Mouse (Mus musculus) myocyte (in vitro differentiated cells): ENCODE data around the gene Pde4d. TPM values are rescaled to one million over a fixed set of nuclear protein-coding genes. Genes with fewer than 3 reads are reported as not detected.

Source experiments
- H3K27me3 ChIP-seq: one replicate; pipeline ENCODE4 v1.6.1; 2011; ENCODE audit not compliant: control insufficient read depth, insufficient read depth, insufficient read length
- H3K36me3 ChIP-seq: one replicate; pipeline ENCODE4 v1.6.1; 2011; ENCODE audit not compliant: control insufficient read depth, insufficient read depth
- H3K4me2 ChIP-seq: one replicate; pipeline ENCODE4 v1.6.1; 2011; ENCODE audit warnings: low read depth, control low read depth
- H3K4me3 ChIP-seq: one replicate; pipeline ENCODE4 v1.5.1; 2011; ENCODE audit warnings: mild to moderate bottlenecking, control low read depth, moderate library complexity
- H3K79me2 ChIP-seq: one replicate; pipeline ENCODE4 v1.6.1; 2011; ENCODE audit not compliant: control insufficient read depth, insufficient read depth
- H3ac ChIP-seq: one replicate; pipeline ENCODE4 v1.6.1; 2011; ENCODE audit not compliant: control insufficient read depth, insufficient read length
- CEBPB ChIP-seq: IDR thresholded peaks from 2 replicates; pipeline ENCODE4 v1.6.1; 2011; ENCODE audit warnings: mild to moderate bottlenecking, moderate library complexity; ENCODE audit not compliant: poor library complexity, insufficient read depth, severe bottlenecking
- E2F4 ChIP-seq: IDR thresholded peaks from one replicate; pipeline ENCODE4 v1.6.1; 2011; ENCODE audit warnings: mild to moderate bottlenecking, control low read depth, moderate library complexity; ENCODE audit not compliant: insufficient read depth
- MAX ChIP-seq: IDR thresholded peaks from one replicate; pipeline ENCODE4 v1.6.1; 2011; ENCODE audit warnings: low read depth, mild to moderate bottlenecking, control low read depth
- MYOD1 ChIP-seq, 3 experiments: IDR thresholded peaks; one replicate each; pipeline ENCODE4 v1.6.1; 2011; ENCODE audit warnings: control low read depth in 2 of 3, low read depth in 2 of 3, mild to moderate bottlenecking in 2 of 3, moderate library complexity in 1 of 3; ENCODE audit not compliant: insufficient read length in 2 of 3, control insufficient read depth in 1 of 3
- MYOG ChIP-seq, 3 experiments: IDR thresholded peaks; one replicate each; pipeline ENCODE4 v1.6.1; 2011; ENCODE audit warnings: control low read depth in 2 of 3, low read depth in 2 of 3, mild to moderate bottlenecking in 2 of 3; ENCODE audit not compliant: insufficient read length in 2 of 3, control insufficient read depth in 1 of 3, insufficient read depth in 1 of 3
- POLR2A ChIP-seq: IDR thresholded peaks from one replicate; pipeline ENCODE4 v1.6.1; 2011; ENCODE audit warnings: low read depth, mild to moderate bottlenecking, control low read depth, moderate library complexity; ENCODE audit not compliant: insufficient read length
- POLR2AphosphoS2 ChIP-seq: IDR thresholded peaks from one replicate; pipeline ENCODE4 v1.6.1; 2011; ENCODE audit warnings: low read depth, control low read depth; ENCODE audit not compliant: insufficient read length
- REST ChIP-seq: IDR thresholded peaks from one replicate; pipeline ENCODE4 v1.6.1; 2011; ENCODE audit warnings: mild to moderate bottlenecking, control low read depth, moderate library complexity; ENCODE audit not compliant: insufficient read depth, insufficient read length
- SRF ChIP-seq: IDR thresholded peaks from one replicate; pipeline ENCODE4 v1.6.1; 2011; ENCODE audit warnings: low read depth; ENCODE audit not compliant: control insufficient read depth, insufficient read length
- TCF12 ChIP-seq: IDR thresholded peaks from one replicate; pipeline ENCODE4 v1.6.1; 2011; ENCODE audit warnings: mild to moderate bottlenecking, control low read depth; ENCODE audit not compliant: poor library complexity, insufficient read depth, severe bottlenecking
- TCF3 ChIP-seq: IDR thresholded peaks from one replicate; pipeline ENCODE4 v1.6.1; 2011; ENCODE audit warnings: low read depth, control low read depth; ENCODE audit not compliant: insufficient read length
- USF1 ChIP-seq: IDR thresholded peaks from one replicate; pipeline ENCODE4 v1.6.1; 2011; ENCODE audit warnings: low read depth, mild to moderate bottlenecking, control low read depth, moderate library complexity
- polyA plus RNA-seq: library from polyadenylated mRNA; unstranded; fragments of >200 nt; fragmentation: generic; extraction: Trizol; gene quantifications from one replicate; pipeline ENCODE4 v1.2.1, GENCODE M21; 2012; ENCODE audit warnings: missing spikeins

Gene Pde4d
- polyA plus RNA-seq, 1 experiment = 8.2 TPM

DNA sequence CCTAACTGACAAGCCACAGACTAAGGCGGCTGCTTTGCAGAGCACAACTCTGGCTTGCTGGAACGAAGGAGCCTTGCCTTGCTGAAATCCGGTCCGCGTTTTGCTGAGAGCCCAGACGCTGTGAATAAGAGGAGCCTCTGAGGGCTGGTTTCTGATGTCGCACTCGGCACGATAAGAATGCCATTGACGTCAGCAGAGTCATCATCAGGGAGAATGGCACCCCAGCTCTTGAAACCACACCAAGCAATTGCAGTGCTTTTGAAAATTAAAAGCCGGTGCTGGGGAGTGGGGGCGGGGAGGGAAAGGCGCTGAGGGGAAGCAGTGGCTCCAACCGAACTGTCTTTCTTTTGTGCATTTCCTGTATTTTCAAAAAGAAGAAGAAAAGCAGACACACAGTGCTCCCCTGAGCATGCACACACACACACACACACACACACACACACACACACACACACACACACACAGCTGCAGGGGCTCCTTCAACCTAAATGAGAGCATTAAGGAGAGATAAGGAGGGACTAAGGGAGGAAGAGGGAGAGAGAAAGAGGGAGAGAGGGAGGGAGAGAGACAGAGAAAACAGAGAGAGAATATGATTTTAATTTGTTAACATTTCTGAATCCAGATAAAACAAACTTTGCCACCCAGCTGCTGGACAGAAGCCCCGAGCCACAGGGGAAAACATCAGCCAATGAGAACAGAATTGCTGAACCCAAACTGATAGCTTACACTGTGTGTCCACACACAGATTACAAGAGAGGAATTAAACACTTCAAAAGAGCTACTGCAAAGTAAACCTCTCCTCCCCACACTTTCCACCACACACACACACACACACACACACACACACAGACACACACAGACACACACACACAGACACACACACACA, 1372.9 kb downstream of the Pde4d start:
- no peak for TF ChIP-seq SRF
- no peak for TF ChIP-seq MYOG (IDR thresholded peaks at IDR 0.05; ENCODE audit: control insufficient read depth in 1 of 3, insufficient read depth in 1 of 3, insufficient read length in 2 of 3, low read depth in 2 of 3)
- no peak for TF ChIP-seq MAX
- TF ChIP-seq CEBPB = no peak; the same call in 1 of the 2 replicates
- no peak for TF ChIP-seq TCF3
- TF ChIP-seq POLR2A = peak; percentile 28
- peak in 1 of 3 experiments; percentile 18 for TF ChIP-seq MYOD1 (IDR thresholded peaks at IDR 0.05; ENCODE audit: control insufficient read depth in 1 of 3, insufficient read length in 2 of 3, low read depth in 2 of 3)
- TF ChIP-seq POLR2AphosphoS2 = no peak
- no peaks in the 10 kb centered on the region for H3K27me3 ChIP-seq
- H3K4me3 ChIP-seq = peak overlapping the region; percentile 3
- no peaks in the 10 kb centered on the region for H3K36me3 ChIP-seq
- peaks cover 11% of the 10 kb centered on the region for H3K79me2 ChIP-seq
- H3K4me2 ChIP-seq = peak overlapping the region; percentile 68
- H3ac ChIP-seq = no peak overlapping the region

DNA sequence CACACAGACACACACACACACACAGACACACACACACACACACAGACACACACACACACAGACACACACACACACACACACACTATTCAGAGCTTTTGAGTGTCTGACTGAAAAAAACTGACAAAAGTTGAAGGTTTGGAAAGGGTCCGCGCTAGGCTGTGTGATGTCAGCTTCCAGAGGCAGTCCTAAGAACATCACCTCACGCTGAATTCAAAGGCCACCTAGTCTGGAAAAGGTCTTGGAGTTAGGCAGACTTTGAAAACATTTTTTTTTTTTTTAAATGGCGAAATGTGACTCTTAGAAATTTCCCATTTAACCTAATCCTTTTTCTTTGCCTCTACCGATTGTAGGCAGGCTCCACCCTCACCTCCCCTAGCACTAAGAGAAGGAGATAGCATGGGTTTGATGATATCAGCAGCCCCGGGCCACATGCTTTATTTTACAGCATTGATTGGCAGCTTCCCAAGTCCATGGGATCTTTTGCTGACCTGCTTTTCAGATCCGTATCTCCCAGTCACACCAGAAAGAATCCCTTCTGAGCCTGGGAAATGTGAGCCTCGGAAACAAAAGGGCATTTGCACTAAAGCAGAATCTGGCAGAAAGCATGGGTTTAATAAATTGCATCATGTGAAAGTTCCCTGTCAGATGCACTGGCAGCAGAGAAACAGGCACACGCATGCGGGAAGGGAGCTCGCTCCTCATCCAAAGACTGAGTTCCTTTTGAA, 1373.7 kb downstream of the Pde4d start:
- no peak overlapping the region for H3ac ChIP-seq
- peaks cover 11% of the 10 kb centered on the region for H3K79me2 ChIP-seq
- TF ChIP-seq E2F4 = no peak
- peak; percentile 55 for TF ChIP-seq POLR2A
- peak; percentile 71; the same call in 1 of the 2 replicates for TF ChIP-seq CEBPB
- no peaks in the 10 kb centered on the region for H3K27me3 ChIP-seq
- H3K4me2 ChIP-seq = peak overlapping the region; percentile 68
- no peaks in the 10 kb centered on the region for H3K36me3 ChIP-seq
- peak overlapping the region; percentile 3 for H3K4me3 ChIP-seq

DNA sequence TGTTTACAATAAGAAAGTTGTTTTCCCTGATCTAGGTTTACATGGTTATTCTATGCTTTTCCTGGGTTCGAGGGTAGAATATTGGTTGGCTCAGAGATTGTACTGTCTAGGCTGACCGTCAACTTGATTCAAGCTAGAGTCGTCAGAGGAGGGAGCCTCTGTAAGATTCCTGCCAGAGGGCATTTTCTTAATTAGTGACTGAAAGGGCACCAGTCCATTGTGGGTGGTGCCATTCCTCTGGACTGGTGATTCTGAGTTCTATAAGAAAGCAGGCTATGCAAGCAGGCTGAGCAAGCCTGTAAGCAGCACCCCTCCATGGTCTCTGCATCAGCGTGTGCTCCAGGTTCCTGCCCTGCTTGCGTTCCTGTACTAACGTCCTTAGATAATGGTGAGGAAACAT, 1376.1 kb downstream of the Pde4d start:
- Histone ChIP-seq H3K4me2 (no peak overlapping the region), H3ac (no peak overlapping the region), H3K27me3 (no peaks in the 10 kb centered on the region), H3K79me2 (peaks cover 11% of the 10 kb centered on the region), H3K4me3 (no peak overlapping the region), H3K36me3 (no peaks in the 10 kb centered on the region)
- TF ChIP-seq TCF3 = no peak
- TF ChIP-seq MYOG (IDR thresholded peaks at IDR 0.05; ENCODE audit: control insufficient read depth in 1 of 3, insufficient read depth in 1 of 3, insufficient read length in 2 of 3, low read depth in 2 of 3) = no peak
- TF ChIP-seq E2F4 = no peak
- no peak for TF ChIP-seq REST
- TF ChIP-seq TCF12 = no peak
- TF ChIP-seq CEBPB = no peak
- TF ChIP-seq POLR2A = no peak
- TF ChIP-seq USF1 = no peak
- no peak for TF ChIP-seq MYOD1 (IDR thresholded peaks at IDR 0.05; ENCODE audit: control insufficient read depth in 1 of 3, insufficient read length in 2 of 3, low read depth in 2 of 3)

DNA sequence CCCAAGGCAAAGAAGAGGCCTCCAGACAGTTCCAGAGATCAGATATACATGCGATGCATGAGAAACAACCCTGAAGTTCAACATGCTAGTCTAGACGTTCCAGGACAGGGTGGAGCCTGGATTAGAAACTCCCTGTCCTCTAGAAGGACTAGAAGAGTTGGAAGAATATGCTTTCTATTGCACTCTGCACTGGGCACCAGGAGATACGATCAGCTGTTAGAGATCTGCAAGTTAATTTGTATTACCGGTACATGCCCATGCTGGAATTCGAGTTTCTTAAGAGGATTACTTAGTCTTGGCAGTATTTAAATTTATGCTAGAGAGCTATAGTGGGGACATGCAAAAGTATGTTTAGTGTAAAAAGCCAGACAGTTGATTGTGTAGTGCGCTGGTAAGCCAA, 1377.6 kb downstream of the Pde4d start:
- Histone ChIP-seq H3K4me2 (no peak overlapping the region), H3K36me3 (peaks cover 5% of the 10 kb centered on the region), H3K27me3 (no peaks in the 10 kb centered on the region), H3ac (no peak overlapping the region), H3K79me2 (peaks cover 11% of the 10 kb centered on the region), H3K4me3 (no peak overlapping the region)
- TF ChIP-seq TCF3 (no peak), POLR2AphosphoS2 (no peak), MYOG (IDR thresholded peaks at IDR 0.05; ENCODE audit: control insufficient read depth in 1 of 3, insufficient read depth in 1 of 3, insufficient read length in 2 of 3, low read depth in 2 of 3) (no peak), USF1 (no peak), MAX (no peak), MYOD1 (IDR thresholded peaks at IDR 0.05; ENCODE audit: control insufficient read depth in 1 of 3, insufficient read length in 2 of 3, low read depth in 2 of 3) (no peak), POLR2A (no peak), SRF (no peak)

DNA sequence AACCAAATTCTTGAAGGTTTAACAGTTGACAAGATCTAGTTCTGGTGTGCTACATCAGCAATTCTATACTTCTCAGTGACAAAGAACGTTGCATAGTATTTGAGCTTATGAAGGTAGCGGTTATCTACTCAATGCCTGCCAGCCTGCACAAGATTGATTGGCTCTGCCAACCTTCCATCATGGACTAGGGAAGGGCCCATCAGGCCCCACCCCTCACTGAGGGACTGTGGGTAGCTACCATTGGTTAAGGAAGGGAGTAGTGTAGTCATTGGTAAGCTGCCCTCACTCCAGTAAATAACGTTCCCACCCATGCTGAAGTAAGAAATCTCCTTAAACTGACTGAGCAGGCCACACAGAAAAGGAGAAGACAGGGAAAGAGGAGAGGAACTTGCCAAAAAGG, 1378.2 kb downstream of the Pde4d start:
- TF ChIP-seq CEBPB = no peak
- no peak for TF ChIP-seq POLR2AphosphoS2
- TF ChIP-seq POLR2A = no peak
- TF ChIP-seq SRF = no peak
- TF ChIP-seq MAX = no peak
- no peak for TF ChIP-seq MYOG (IDR thresholded peaks at IDR 0.05; ENCODE audit: control insufficient read depth in 1 of 3, insufficient read depth in 1 of 3, insufficient read length in 2 of 3, low read depth in 2 of 3)
- TF ChIP-seq MYOD1 (IDR thresholded peaks at IDR 0.05; ENCODE audit: control insufficient read depth in 1 of 3, insufficient read length in 2 of 3, low read depth in 2 of 3) = no peak
- TF ChIP-seq TCF3 = no peak
- no peak for TF ChIP-seq REST
- TF ChIP-seq E2F4 = no peak
- no peak for TF ChIP-seq TCF12
- TF ChIP-seq USF1 = no peak
- Histone ChIP-seq H3K36me3 (peaks cover 5% of the 10 kb centered on the region), H3K4me3 (no peak overlapping the region), H3K79me2 (peaks cover 11% of the 10 kb centered on the region), H3K4me2 (no peak overlapping the region), H3ac (no peak overlapping the region), H3K27me3 (no peaks in the 10 kb centered on the region)
